Mouse (Mus musculus): ENCODE data around the gene Aimp2. TPM values are rescaled to one million over a fixed set of nuclear protein-coding genes. Genes with fewer than 3 reads are reported as not detected.

Gene Aimp2
- 100 to 1,000 TPM in 1 of 2 experiments, 10 to 100 TPM in 1; 86.1 to 101 TPM for total RNA-seq (2021)
- long read RNA-seq, experiment 1, transcript Aimp2-202 (4 exons, 1,073 nt): minor isoform, 35 of 72 reads
- long read RNA-seq, experiment 1, transcript Aimp2-201 (4 exons, 1,185 nt): major isoform, 36 of 72 reads
- long read RNA-seq, experiment 1, partial matches to known transcripts: 0 of 72 reads
- long read RNA-seq, experiment 1, other reads (novel, unspliced or antisense): 1 of 72 reads
- long read RNA-seq, experiment 2, transcript Aimp2-201 (4 exons, 1,185 nt): major isoform, 41 of 81 reads
- long read RNA-seq, experiment 2, transcript Aimp2-202 (4 exons, 1,073 nt): minor isoform, 39 of 81 reads
- long read RNA-seq, experiment 2, partial matches to known transcripts: 0 of 81 reads
- long read RNA-seq, experiment 2, other reads (novel, unspliced or antisense): 1 of 81 reads

DNA sequence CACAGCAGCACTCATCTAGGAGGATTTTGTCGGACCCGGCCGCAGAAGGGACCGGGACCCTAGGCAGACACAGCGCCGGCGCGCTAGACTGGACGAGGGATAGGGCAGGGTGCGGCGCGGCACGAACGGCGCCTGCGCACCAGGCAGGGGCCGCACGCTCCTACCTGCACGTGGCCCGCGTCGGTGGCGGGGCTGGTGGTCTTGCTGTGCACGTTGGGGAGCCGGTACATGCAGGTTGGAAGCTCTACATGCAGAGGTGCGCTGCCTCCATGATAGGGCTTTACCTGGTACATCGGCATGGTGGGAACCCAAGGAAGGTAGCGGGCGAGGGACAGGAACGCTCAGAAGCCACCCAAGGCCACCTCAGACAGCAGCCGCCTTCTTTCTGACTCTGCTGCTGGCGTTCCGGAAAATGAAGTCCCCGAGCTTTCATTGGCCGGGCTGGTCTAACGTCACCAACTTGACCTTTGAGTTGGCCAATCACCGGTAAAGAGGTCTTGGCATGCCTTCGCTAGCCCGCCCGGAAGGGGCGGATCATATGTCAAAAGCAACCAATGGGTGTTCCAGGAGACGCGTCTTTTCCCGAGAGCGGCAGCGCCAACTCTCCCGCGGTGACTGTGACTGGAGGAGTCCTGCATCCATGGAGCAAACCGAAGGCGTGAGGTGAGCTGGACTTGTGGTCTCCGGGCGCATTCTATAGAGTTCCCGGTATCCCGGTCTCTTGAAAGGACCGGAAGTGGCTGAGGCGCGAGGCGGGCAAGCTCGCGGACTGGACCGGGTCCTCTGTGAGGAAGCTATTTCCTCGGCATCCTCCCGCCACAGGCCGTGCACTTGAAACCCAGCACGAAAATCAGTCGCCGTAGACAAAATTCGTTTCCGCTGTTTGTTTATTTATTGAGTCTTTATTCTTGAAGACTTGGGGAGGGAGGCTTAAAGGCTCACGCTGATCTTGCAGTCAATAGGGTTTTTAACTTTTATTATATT, at the start of gene Aimp2, which contains the start of gene Pms2:
Gene Aimp2 (minus strand): TSS at position 431 of the 984 bp plus-strand sequence.
Gene Pms2 (plus strand): TSS at position 548 of the 984 bp plus-strand sequence.
- DNase-seq: peak; percentile 87

- no peak for DNase-seq
Measured at GRCm38 (mm10) chr5:143957101-143957500, 47.5 kb upstream of the Aimp2 start.

DNA sequence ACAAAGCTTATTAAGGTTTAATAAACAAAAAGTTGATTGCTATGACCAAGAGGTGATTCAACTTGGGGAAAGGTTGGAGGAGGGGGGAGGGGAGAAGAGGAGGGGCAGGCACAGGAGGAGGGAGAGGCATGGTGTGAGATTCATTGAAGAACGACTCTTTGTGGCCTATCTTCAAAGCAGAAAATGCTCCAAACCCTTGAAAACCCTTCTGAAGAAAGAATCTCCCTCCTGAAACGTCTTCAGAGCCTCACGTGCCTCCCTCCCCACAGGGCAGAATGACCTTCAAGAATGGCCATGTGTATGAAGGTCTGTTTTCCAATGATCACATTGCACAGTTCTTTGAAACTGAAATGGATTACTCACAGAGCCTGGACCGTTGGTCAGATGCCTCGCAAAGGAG, 40.4 kb upstream of the Aimp2 start:
- no peak for DNase-seq

GRCm38 (mm10) chr5:143948361-143948760, 38.7 kb upstream of the Aimp2 start:
- no peak for DNase-seq

DNA sequence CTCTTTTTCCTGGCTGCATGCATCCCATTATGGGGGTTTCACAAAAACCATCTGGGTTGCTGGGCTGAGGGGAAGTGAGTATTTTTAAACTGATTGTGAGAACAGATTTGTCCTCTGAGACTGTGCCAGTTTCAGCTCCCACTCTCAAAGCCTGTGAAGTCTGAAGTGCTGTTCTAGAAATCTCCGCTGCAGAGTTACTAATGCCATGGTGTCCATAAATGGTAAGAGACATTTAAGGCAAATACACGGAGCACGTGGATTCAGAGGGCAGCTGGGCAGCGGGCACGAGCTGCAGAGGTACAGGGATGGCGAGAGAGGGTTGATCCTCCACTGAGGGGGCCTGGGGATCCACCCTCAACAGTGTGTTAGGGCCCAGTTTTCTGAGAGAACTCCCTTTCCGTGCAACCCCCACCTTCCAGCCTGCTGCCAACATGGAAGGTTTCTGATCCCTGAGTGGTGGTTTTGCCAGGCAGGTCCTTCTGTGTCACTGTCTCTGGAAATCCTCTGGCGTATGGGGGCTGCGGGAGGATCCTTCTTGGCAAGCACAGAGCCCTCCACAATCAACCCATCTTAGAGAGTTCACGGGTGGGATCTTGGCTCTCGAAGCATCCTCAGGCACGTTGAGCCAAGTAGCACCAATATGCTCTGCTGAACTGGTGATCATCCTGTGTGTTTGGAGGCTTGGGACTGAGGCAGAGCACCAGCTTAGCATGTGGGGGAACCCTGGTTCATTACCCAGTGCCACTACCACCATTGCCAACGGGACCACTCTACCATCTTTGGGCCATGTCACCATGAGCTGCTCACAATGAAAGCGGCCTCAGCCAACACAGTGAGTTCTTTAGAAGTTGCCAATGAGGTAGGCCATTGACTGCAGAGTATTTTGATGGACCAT, 33.8 kb upstream of the Aimp2 start:
- no peak for DNase-seq

- DNase-seq: no peak
Measured at GRCm38 (mm10) chr5:143941588-143941987, 31.9 kb upstream of the Aimp2 start.

- no peak for DNase-seq
Measured at GRCm38 (mm10) chr5:143936156-143936555, 26.5 kb upstream of the Aimp2 start.

DNA sequence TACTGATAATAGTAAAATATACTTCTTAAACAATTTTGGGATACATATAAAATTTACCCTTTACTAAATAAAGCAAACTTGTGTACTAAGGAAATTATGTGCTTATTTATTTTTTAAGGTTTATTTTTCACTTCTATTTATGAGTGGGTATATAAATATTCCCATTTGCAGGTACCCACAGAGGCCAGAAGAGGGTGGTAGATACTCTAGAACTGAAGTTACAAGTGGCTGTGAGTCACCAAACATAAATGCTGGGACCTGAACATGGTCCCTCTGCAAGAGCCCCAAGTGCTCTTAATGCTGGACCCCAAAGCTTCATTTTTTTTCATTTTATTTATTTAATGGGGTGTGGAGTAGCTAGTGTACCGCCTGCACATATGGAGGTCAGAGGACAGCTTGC, 24.2 kb upstream of the Aimp2 start:
- DNase-seq: no peak

- DNase-seq: no peak
Measured at GRCm38 (mm10) chr5:143933414-143933813, 23.8 kb upstream of the Aimp2 start.

DNA sequence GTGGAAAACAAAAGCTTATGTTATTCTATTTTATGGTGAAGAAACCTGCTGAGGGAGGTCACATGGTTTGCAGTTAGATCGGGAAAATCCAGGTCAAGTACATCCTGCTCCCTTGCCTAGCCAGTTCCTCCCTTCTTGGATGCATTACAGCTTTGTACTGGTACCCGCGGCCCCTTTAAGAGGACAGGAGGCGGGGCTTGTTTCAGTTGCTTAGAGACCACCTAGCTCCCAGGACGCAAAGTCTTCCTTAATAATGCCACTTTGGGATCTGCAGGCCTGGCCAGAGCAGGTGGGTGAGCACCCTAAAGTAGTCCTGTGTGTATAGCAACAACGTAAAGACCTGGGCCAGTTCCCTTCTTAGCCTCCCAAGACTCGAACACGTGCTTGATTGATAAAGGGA, 23.2 kb upstream of the Aimp2 start, which contains the start of gene Rsph10b:
Gene Rsph10b (plus strand): TSS at position 205 of the 400 bp plus-strand sequence.
- DNase-seq: no peak

- no peak for DNase-seq
Measured at GRCm38 (mm10) chr5:143931863-143932580, 22.4 kb upstream of the Aimp2 start.

DNA sequence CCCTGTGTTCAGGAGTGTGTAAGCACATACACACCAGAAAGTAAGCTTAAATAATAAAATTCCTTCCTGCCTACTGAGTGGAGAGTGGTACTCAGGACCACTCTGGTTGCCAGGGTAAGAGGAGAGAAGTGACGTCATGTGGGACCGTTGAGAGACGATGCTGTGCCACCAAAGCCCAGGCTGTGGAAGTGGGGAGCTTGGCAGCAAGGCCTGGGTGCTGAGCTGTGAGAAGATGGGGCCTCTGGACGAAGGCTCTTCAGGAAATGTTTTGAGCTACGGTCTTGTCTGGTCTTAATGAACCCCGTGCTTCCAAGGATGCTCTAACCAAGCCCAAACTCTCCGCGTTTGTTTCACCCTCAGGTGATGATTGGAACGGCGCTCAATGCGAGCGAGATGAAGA, 21.0 kb upstream of the Aimp2 start:
- no peak for DNase-seq

DNA sequence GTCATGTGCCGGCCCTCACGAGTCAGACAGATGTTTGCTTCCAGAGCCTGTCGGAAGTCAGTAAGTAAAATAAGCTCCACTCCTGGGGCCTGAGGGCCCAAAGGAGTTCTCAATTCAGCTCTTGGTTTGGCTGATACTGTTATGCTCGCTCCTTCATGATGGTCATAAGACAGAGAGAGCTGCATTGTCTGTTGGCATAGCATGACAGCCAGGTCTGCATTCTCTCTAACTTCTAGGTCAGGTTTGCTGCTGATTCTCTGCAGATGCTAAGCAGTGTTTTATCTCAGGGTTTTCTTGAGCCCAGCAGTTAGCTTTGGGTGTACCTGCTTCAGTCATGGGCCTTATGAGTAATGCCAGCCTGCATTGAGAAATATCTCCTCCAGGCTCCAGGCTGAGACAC, 19.6 kb upstream of the Aimp2 start:
- no peak for DNase-seq

GRCm38 (mm10) chr5:143927875-143928274, 18.2 kb upstream of the Aimp2 start, which contains the start of gene Gm42421:
Gm42421 (plus strand) TSS chr5:143928175.
- DNase-seq: no peak

GRCm38 (mm10) chr5:143924781-143925452, 15.3 kb upstream of the Aimp2 start:
- DNase-seq: no peak

GRCm38 (mm10) chr5:143918120-143918519, 8.5 kb upstream of the Aimp2 start:
- DNase-seq: no peak

- peak; percentile 53 for DNase-seq
Measured at GRCm38 (mm10) chr5:143917418-143917817, 7.8 kb upstream of the Aimp2 start.

- DNase-seq: no peak
Measured at GRCm38 (mm10) chr5:143916221-143916620, 6.6 kb upstream of the Aimp2 start.

DNA sequence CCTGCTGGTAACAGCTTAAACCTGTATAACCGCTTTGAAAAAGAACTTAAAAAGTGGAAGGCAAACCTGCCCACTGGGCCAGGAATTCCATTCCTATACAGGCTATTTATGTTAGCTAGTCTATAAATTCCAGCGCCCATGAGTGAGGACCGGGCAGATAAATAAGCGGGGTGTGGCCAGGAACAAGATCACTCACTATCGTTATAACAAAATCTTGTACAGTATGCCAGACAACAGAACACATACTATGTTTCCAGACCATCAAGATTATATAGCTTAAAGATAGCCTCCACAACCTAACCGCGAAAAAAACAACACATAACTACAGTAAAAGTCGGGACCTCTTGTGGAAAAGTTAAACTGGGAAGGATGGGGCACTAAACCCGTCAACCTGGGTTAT, 721 bp downstream of the Aimp2 start:
- no peak for DNase-seq

DNA sequence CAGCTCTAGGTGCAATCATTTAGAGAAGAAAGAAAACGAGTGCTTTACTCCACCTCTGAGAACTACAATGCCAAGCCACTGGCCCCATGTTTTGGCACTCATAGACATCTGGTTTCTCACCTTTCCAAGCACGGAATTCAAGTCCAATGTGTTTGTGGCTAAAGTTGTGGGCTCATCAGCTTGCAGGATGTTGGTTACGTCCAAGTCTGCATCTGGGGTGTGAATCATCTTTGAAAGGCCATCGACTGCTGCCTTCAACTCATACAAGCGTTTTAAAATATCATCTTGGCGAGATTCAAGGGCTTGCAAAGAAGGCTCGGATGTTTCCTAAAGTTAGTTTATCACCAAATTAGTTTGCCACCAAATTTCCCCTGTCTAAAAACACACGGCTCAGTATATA, 3.2 kb downstream of the Aimp2 start:
- no peak for DNase-seq
